Mouse (Mus musculus) stomach, embryonic 14.5 days (tissue): ENCODE data around the gene Gdpd2. TPM values are rescaled to one million over a fixed set of nuclear protein-coding genes. Genes with fewer than 3 reads are reported as not detected.

ENCODE experiments used
- ATAC-seq: fragments of 200-750 bp; cut with Nextera tagmentation; 2 replicates; pipeline ENCODE4 v1.8.0; 2017; ENCODE audit warnings: low read depth, moderate TSS enrichment; ENCODE audit not compliant: insufficient number of reproducible peaks, insufficient read depth, low FRiP score
- H3K27ac ChIP-seq: fragments of 300-500 bp; sonication (generic); 2 replicates; pipeline ENCODE4 v1.5.1; 2014; ENCODE audit warnings: mild to moderate bottlenecking, low read length, moderate library complexity, mixed read lengths
- H3K27me3 ChIP-seq: fragments of 300-500 bp; sonication (generic); 2 replicates; pipeline ENCODE4 v1.6.1; 2014; ENCODE audit warnings: low read length, control low read depth, mixed read lengths; ENCODE audit not compliant: control insufficient read depth, insufficient read depth
- H3K36me3 ChIP-seq: fragments of 300-500 bp; sonication (generic); 2 replicates; pipeline ENCODE4 v1.6.1; 2014; ENCODE audit warnings: mild to moderate bottlenecking, control low read depth, low read length, moderate library complexity, mixed read lengths; ENCODE audit not compliant: control insufficient read depth, insufficient read depth
- H3K4me1 ChIP-seq: fragments of 300-500 bp; sonication (generic); 2 replicates; pipeline ENCODE4 v1.6.1; 2014; ENCODE audit warnings: low read length, control low read depth, mixed read lengths; ENCODE audit not compliant: control insufficient read depth, insufficient read depth
- H3K4me2 ChIP-seq: fragments of 300-500 bp; sonication (generic); replicated peaks from 2 replicates; pipeline ENCODE4 v1.6.1; 2014; ENCODE audit warnings: low read depth, low read length, control low read depth
- H3K4me3 ChIP-seq: fragments of 300-500 bp; sonication (generic); 2 replicates; pipeline ENCODE4 v1.5.1; 2014; ENCODE audit warnings: low read depth, low read length, control low read depth
- H3K9ac ChIP-seq: fragments of 300-500 bp; sonication (generic); replicated peaks from 2 replicates; pipeline ENCODE4 v1.6.1; 2014; ENCODE audit warnings: low read depth, mild to moderate bottlenecking, control low read depth, low read length, moderate library complexity, mixed read lengths
- H3K9me3 ChIP-seq: fragments of 300-500 bp; sonication (generic); 2 replicates; pipeline ENCODE4 v1.6.1; 2016; ENCODE audit warnings: low read depth, low read length, control low read depth; ENCODE audit not compliant: control insufficient read depth
- WGBS: fragments of 180-500 bp; shearing (Covaris S2); extraction: QIAGEN DNeasy Blood & Tissue Kit; methylation state at CpG from one replicate; pipeline ENCODE4 v1.1.7; 2014; 5-methylcytosine and 5-hydroxymethylcytosine counted together
- polyA plus RNA-seq: library from polyadenylated mRNA; unstranded; fragments of >200 nt; fragmentation: Nextera tagmentation; extraction: Ambion mirVana; gene quantifications from 2 replicates; pipeline ENCODE4 v1.2.1, GENCODE M21; 2014

Gdpd2 gene
- polyA plus RNA-seq, 1 experiment from 2014 or later: 2.3 TPM

GRCm38 (mm10) chrX:100734359-100734758 is 4.7 kb downstream of the Gdpd2 start:
- H3K27me3 ChIP-seq: no peaks in the 10 kb centered on the region
- no peak for ATAC-seq
- WGBS: 70% methylated on average over 7 of the region's 7 CpGs

GRCm38 (mm10) chrX:100738918-100739317 is 9.2 kb downstream of the Gdpd2 start:
- no peaks in the 10 kb centered on the region for H3K9me3 ChIP-seq
- no peaks in the 10 kb centered on the region for H3K4me1 ChIP-seq
- no peak overlapping the region for H3K9ac ChIP-seq
- H3K27ac ChIP-seq: no peak overlapping the region
- H3K4me2 ChIP-seq: peak overlapping the region; percentile 39
- no peak for ATAC-seq
- 17% methylated on average over 14 of the region's 14 CpGs for WGBS
- H3K36me3 ChIP-seq: no peaks in the 10 kb centered on the region
- peak overlapping the region; percentile 17; the same call in 1 of the 2 replicates for H3K4me3 ChIP-seq
- H3K27me3 ChIP-seq: no peaks in the 10 kb centered on the region

More at GRCm38 (mm10) chrX:100734359-100734758, 4.7 kb downstream of the Gdpd2 start:
- Histone ChIP-seq H3K4me1 (no peaks in the 10 kb centered on the region), H3K4me3 (no peak overlapping the region), H3K9me3 (no peaks in the 10 kb centered on the region), H3K36me3 (no peaks in the 10 kb centered on the region), H3K9ac (no peak overlapping the region), H3K4me2 (no peak overlapping the region), H3K27ac (no peak overlapping the region)

GRCm38 (mm10) chrX:100739443-100739842 is 9.8 kb downstream of the Gdpd2 start:
- Histone ChIP-seq H3K27me3 (no peaks in the 10 kb centered on the region), H3K9ac (no peak overlapping the region), H3K27ac (no peak overlapping the region), H3K4me2 (peak overlapping the region; percentile 39), H3K4me1 (no peaks in the 10 kb centered on the region), H3K9me3 (no peaks in the 10 kb centered on the region), H3K36me3 (no peaks in the 10 kb centered on the region), H3K4me3 (peak overlapping the region; percentile 17; the same call in 1 of the 2 replicates)
- WGBS: 26% methylated on average over 10 of the region's 10 CpGs
- no peak for ATAC-seq

- WGBS: 63% methylated on average over 6 of the region's 6 CpGs
These were observed 11.1 kb downstream of the Gdpd2 start for GRCm38 (mm10) chrX:100740785-100741184.

DNA sequence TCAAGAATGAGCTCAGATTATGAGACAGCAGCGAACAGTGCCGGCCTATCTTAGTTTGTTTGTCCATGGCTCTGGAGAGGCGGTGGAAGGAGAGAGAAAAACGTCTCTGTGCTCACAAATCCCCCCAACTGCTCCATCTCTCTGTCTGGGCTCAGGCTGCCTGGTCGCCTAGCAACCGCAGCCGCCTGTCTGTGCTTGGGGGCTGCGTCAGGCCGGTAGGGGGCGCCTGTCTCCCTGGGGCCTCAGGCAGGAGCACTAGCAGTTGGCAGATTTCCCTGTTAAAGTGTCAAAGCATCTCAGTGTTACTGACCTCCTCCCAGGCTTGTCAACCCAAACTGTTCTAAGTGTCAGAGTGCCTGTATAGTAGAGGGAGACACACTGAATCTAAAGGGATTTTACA is 12.3 kb downstream of the Gdpd2 start:
- no peak overlapping the region for H3K4me2 ChIP-seq
- H3K4me1 ChIP-seq: no peaks in the 10 kb centered on the region
- no peak overlapping the region for H3K4me3 ChIP-seq
- no peaks in the 10 kb centered on the region for H3K9me3 ChIP-seq
- no peaks in the 10 kb centered on the region for H3K27me3 ChIP-seq
- 8% methylated on average over 10 of the region's 10 CpGs for WGBS
- no peak overlapping the region for H3K9ac ChIP-seq
- no peaks in the 10 kb centered on the region for H3K36me3 ChIP-seq
- ATAC-seq: no peak
- H3K27ac ChIP-seq: no peak overlapping the region

More at GRCm38 (mm10) chrX:100740785-100741184, 11.1 kb downstream of the Gdpd2 start:
- H3K27ac ChIP-seq: no peak overlapping the region
- H3K9me3 ChIP-seq: no peaks in the 10 kb centered on the region
- no peaks in the 10 kb centered on the region for H3K36me3 ChIP-seq
- no peak overlapping the region for H3K4me2 ChIP-seq
- no peak overlapping the region for H3K9ac ChIP-seq
- ATAC-seq: no peak
- no peaks in the 10 kb centered on the region for H3K4me1 ChIP-seq
- H3K27me3 ChIP-seq: no peaks in the 10 kb centered on the region
- H3K4me3 ChIP-seq: no peak overlapping the region

DNA sequence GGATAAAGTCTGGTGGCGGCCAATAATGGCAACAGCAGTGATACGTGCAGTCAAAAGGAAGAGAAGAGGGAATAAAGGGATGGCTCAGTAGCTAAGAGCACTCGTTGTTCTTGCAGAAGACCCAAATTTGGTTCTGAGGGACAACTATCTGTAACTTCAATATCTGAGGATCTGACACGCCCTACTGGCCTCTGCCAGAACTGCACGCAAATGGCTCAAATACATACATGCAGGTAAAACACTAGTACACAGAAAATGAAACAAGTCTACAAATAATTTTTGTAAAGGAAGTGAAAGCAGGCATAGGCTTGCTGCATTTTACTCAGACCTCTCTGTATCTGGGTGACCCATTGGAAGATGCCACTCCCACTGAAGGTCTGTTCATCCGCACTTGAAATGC is 36.2 kb downstream of the Gdpd2 start:
- WGBS: 85% methylated on average over 6 of the region's 6 CpGs
- H3K4me2 ChIP-seq: no peak overlapping the region
- no peaks in the 10 kb centered on the region for H3K4me1 ChIP-seq
- no peak overlapping the region for H3K27ac ChIP-seq
- no peak overlapping the region for H3K4me3 ChIP-seq
- ATAC-seq: no peak
- no peak overlapping the region for H3K9ac ChIP-seq
- no peaks in the 10 kb centered on the region for H3K36me3 ChIP-seq
- H3K27me3 ChIP-seq: no peaks in the 10 kb centered on the region
- H3K9me3 ChIP-seq: no peaks in the 10 kb centered on the region

- Histone ChIP-seq H3K27me3 (no peaks in the 10 kb centered on the region), H3K9ac (no peak within 1 kb of the TSS), H3K4me1 (no peaks in the 10 kb centered on the region), H3K36me3 (no peaks in the 10 kb centered on the region), H3K27ac (no peak within 1 kb of the TSS), H3K9me3 (no peaks in the 10 kb centered on the region), H3K4me3 (peak within 1 kb of the TSS; percentile 31), H3K4me2 (peak within 1 kb of the TSS; percentile 62)
- WGBS: 22% methylated on average over 26 of the region's 26 CpGs
- 0 out of 2 replicates have a peak, but pooled peaks have one; percentile 42 for ATAC-seq
These were observed 37.7 kb downstream of the Gdpd2 start, which contains the start of gene Dlg3 for GRCm38 (mm10) chrX:100767181-100767884. Dlg3 (plus strand) TSS chrX:100767722.

GRCm38 (mm10) chrX:100767885-100768626 is 38.4 kb downstream of the Gdpd2 start:
- peak overlapping the region; percentile 62 for H3K4me2 ChIP-seq
- 36% methylated on average over 35 of the region's 36 CpGs for WGBS
- no peak overlapping the region for H3K9ac ChIP-seq
- H3K4me1 ChIP-seq: no peaks in the 10 kb centered on the region
- ATAC-seq: no peak
- H3K9me3 ChIP-seq: no peaks in the 10 kb centered on the region
- H3K27me3 ChIP-seq: no peaks in the 10 kb centered on the region
- no peak overlapping the region for H3K27ac ChIP-seq
- H3K4me3 ChIP-seq: peak overlapping the region; percentile 31
- no peaks in the 10 kb centered on the region for H3K36me3 ChIP-seq
